ENCODE assay signal across 8 mouse cellular contexts in genomic region chr6:30735728-30736371, GRCm38 (mm10). TPM values are rescaled to one million over a fixed set of nuclear protein-coding genes. Genes with fewer than 3 reads are reported as not detected.
A peak's percentile ranks its signal among the peaks of the same experiment; 100 is the strongest.
DNase-seq lines count a peak whose midpoint lies in the region; ATAC-seq lines count a peak whose summit lies in the region.

No protein-coding gene starts in this region.

- H3K27me3 ChIP-seq in kidney, embryonic 15.5 days, result no peaks in the 10 kb centered on the region
- H3K27me3 ChIP-seq in forebrain, embryonic 11.5 days (ENCODE audit: control insufficient read depth, insufficient read depth, low read length), result no peaks in the 10 kb centered on the region
- H3K27me3 ChIP-seq in intestine, embryonic 16.5 days (replicated peaks; ENCODE audit: control insufficient read depth, insufficient read depth, low read length), result no peaks in the 10 kb centered on the region
- H3K27me3 ChIP-seq in neural tube, embryonic 14.5 days (ENCODE audit: control insufficient read depth, insufficient read depth, low read length), result no peaks in the 10 kb centered on the region

- peak overlapping the region; percentile 84 for H3K27ac ChIP-seq in kidney, embryonic 15.5 days
- H3K27ac ChIP-seq in forebrain, embryonic 11.5 days (ENCODE audit: low read depth, low read length), result peak overlapping the region; percentile 95
- H3K27ac ChIP-seq in intestine, embryonic 16.5 days (ENCODE audit: low read length), result peak overlapping the region; percentile 74
- peak overlapping the region; percentile 17; the same call in 1 of the 2 replicates for H3K27ac ChIP-seq in neural tube, embryonic 14.5 days (ENCODE audit: low read depth, low read length)

- peaks cover 45% of the 10 kb centered on the region for H3K9me3 ChIP-seq in kidney, embryonic 15.5 days (replicated peaks)
- H3K9me3 ChIP-seq in forebrain, embryonic 11.5 days (ENCODE audit: control insufficient read depth, low read length), result peaks cover 33% of the 10 kb centered on the region
- H3K9me3 ChIP-seq in intestine, embryonic 16.5 days (ENCODE audit: control insufficient read depth, low read length), result peaks cover 31% of the 10 kb centered on the region
- H3K9me3 ChIP-seq in neural tube, embryonic 14.5 days (ENCODE audit: control insufficient read depth, low read length), result peaks cover 6% of the 10 kb centered on the region

- H3K36me3 ChIP-seq in kidney, embryonic 15.5 days, result peaks cover 24% of the 10 kb centered on the region
- no peaks in the 10 kb centered on the region; the same call in 1 of the 2 replicates for H3K36me3 ChIP-seq in forebrain, embryonic 11.5 days (ENCODE audit: control insufficient read depth, insufficient read depth, low read length)
- H3K36me3 ChIP-seq in intestine, embryonic 16.5 days (ENCODE audit: control insufficient read depth, insufficient read depth, low read length), result 0 out of 2 replicates have a peak, but pooled peaks cover 3% of the 10 kb centered on the region
- H3K36me3 ChIP-seq in neural tube, embryonic 14.5 days (ENCODE audit: control insufficient read depth, insufficient read depth, low read length), result no peaks in the 10 kb centered on the region

- WGBS in kidney, embryonic 15.5 days, result 47% methylated on average over 15 of the region's 15 CpGs
- WGBS in forebrain, embryonic 11.5 days, result 46% methylated on average over 15 of the region's 15 CpGs
- 51% methylated on average over 15 of the region's 15 CpGs for WGBS in intestine, embryonic 16.5 days
- 46% methylated on average over 15 of the region's 15 CpGs for WGBS in neural tube, embryonic 14.5 days

- peaks cover 18% of the 10 kb centered on the region for H3K4me1 ChIP-seq in kidney, embryonic 15.5 days
- peaks cover 6% of the 10 kb centered on the region; the same call in 1 of the 2 replicates for H3K4me1 ChIP-seq in forebrain, embryonic 11.5 days (replicated peaks; ENCODE audit: control insufficient read depth, insufficient read depth, low read length)
- no peaks in the 10 kb centered on the region for H3K4me1 ChIP-seq in intestine, embryonic 16.5 days (ENCODE audit: control insufficient read depth, insufficient read depth, low read length)
- peaks cover 4% of the 10 kb centered on the region; the same call in 1 of the 2 replicates for H3K4me1 ChIP-seq in neural tube, embryonic 14.5 days (ENCODE audit: control insufficient read depth, insufficient read depth, low read length)

- no peak for ATAC-seq in kidney, embryonic 15.5 days (replicated peaks; ENCODE audit: low FRiP score)
- peak; percentile 25; the same call in 1 of the 2 replicates for ATAC-seq in forebrain, embryonic 11.5 days (replicated peaks; ENCODE audit: low FRiP score)
- ATAC-seq in intestine, embryonic 16.5 days, result no peak
- no peak for ATAC-seq in neural tube, embryonic 14.5 days (ENCODE audit: low read depth)
- no peak for ATAC-seq in erythroid progenitor cell, adult 5-6 weeks (replicated peaks; ENCODE audit: low FRiP score, poor library complexity, severe bottlenecking)

- no peak overlapping the region for H3K9ac ChIP-seq in kidney, embryonic 15.5 days
- peak overlapping the region; percentile 67 for H3K9ac ChIP-seq in forebrain, embryonic 11.5 days (ENCODE audit: low read length)
- H3K9ac ChIP-seq in intestine, embryonic 16.5 days (ENCODE audit: low read depth, low read length), result peak overlapping the region; percentile 37; the same call in 1 of the 2 replicates
- H3K9ac ChIP-seq in neural tube, embryonic 14.5 days (replicated peaks; ENCODE audit: low read depth, low read length), result 0 out of 2 replicates have a peak overlapping the region, but pooled peaks have one; percentile 28

- peak overlapping the region; percentile 64 for H3K4me2 ChIP-seq in kidney, embryonic 15.5 days
- peak overlapping the region; percentile 52 for H3K4me2 ChIP-seq in forebrain, embryonic 11.5 days (ENCODE audit: low read depth, low read length, severe bottlenecking)
- peak overlapping the region; percentile 27 for H3K4me2 ChIP-seq in intestine, embryonic 16.5 days (ENCODE audit: low read depth, low read length)
- peak overlapping the region; percentile 56; the same call in 1 of the 2 replicates for H3K4me2 ChIP-seq in neural tube, embryonic 14.5 days (ENCODE audit: low read depth, low read length)

- peak overlapping the region; percentile 1; the same call in 1 of the 2 replicates for H3K4me3 ChIP-seq in kidney, embryonic 15.5 days (replicated peaks)
- peak overlapping the region; percentile 11 for H3K4me3 ChIP-seq in forebrain, embryonic 11.5 days (ENCODE audit: low read depth, low read length)
- H3K4me3 ChIP-seq in intestine, embryonic 16.5 days (ENCODE audit: low read length), result peak overlapping the region; percentile 12; the same call in 1 of the 2 replicates
- no peak overlapping the region for H3K4me3 ChIP-seq in neural tube, embryonic 14.5 days (ENCODE audit: low read depth, low read length)

- intact Hi-C loops in left cerebral cortex, postnatal 25 days (cut with DNase I), result no loop called here

- DNase-seq in kidney, postnatal 10 days, result no peak
- peak; percentile 75 for DNase-seq in forebrain, embryonic 11.5 days (ENCODE audit: low spot score)
- no peak for DNase-seq in left cerebral cortex, postnatal 25 days (ENCODE audit: low spot score in 2 of 2)
- no peak for DNase-seq in right cerebral cortex, postnatal 4 days

RNA-seq across cellular contexts. Expression of gene Mest, which starts 12.5 kb away (rescaled TPM):
- polyA plus RNA-seq in kidney, embryonic 15.5 days (2015; fragmentation: Nextera tagmentation; extraction: Ambion mirVana), result 2,036 and 2,131 TPM in 2 replicates
- 1,661 and 1,678 TPM in 2 replicates for polyA plus RNA-seq in forebrain, embryonic 11.5 days (2014; fragmentation: Nextera tagmentation; extraction: Ambion mirVana)
- 558 and 560 TPM in 2 replicates for polyA plus RNA-seq in intestine, embryonic 16.5 days (2015; fragmentation: Nextera tagmentation; extraction: Ambion mirVana)
- polyA plus RNA-seq in neural tube, embryonic 14.5 days (2014; fragmentation: Nextera tagmentation; extraction: Ambion mirVana), result 353 and 390 TPM in 2 replicates
- total RNA-seq in erythroid progenitor cell, adult 5-6 weeks (2015; ENCODE audit: low replicate concordance), result not detected in 2 replicates
- not detected in 2 replicates for total RNA-seq in erythroid progenitor cell, adult 5-6 weeks (2017; ENCODE audit: low replicate concordance)
- total RNA-seq in left cerebral cortex, postnatal 25 days (2021), result 100 to 1,000 TPM; 120 to 124 TPM

RNA-seq across cellular contexts. Expression of gene Cep41, which starts 42.3 kb away (rescaled TPM):
- polyA plus RNA-seq in kidney, embryonic 15.5 days (2015; fragmentation: Nextera tagmentation; extraction: Ambion mirVana), result 23.5 and 24.9 TPM in 2 replicates
- polyA plus RNA-seq in forebrain, embryonic 11.5 days (2014; fragmentation: Nextera tagmentation; extraction: Ambion mirVana), result 21.6 and 24.1 TPM in 2 replicates
- polyA plus RNA-seq in intestine, embryonic 16.5 days (2015; fragmentation: Nextera tagmentation; extraction: Ambion mirVana), result 6.2 and 6.6 TPM in 2 replicates
- 12.1 and 12.6 TPM in 2 replicates for polyA plus RNA-seq in neural tube, embryonic 14.5 days (2014; fragmentation: Nextera tagmentation; extraction: Ambion mirVana)
- 3.2 and 49.0 TPM in 2 replicates for total RNA-seq in erythroid progenitor cell, adult 5-6 weeks (2015; ENCODE audit: low replicate concordance)
- total RNA-seq in erythroid progenitor cell, adult 5-6 weeks (2017; ENCODE audit: low replicate concordance), result 3.1 and 5.5 TPM in 2 replicates
- 1 to 10 TPM; 7.5 to 8.1 TPM for total RNA-seq in left cerebral cortex, postnatal 25 days (2021)

Comparison
In these comparisons a context has a peak if more than half of its experiments do, and no peak if none do; other contexts are left out.
1. H3K27ac ChIP-seq: peak in every context shown above with its lines; median percentile 95 in forebrain, embryonic 11.5 days; 84 in kidney, embryonic 15.5 days; 74 in intestine, embryonic 16.5 days; 17 in neural tube, embryonic 14.5 days.